Mouse (Mus musculus) neural tube, embryonic 14.5 days (tissue): ENCODE measurements at regions not wholly inside any gene's neighbourhood (a gene's known extent, or its start where the extent isn't known, plus 50 kb on each side); places are given as distances from the start of the nearest gene placed in this dataset.

Experiments used
- ATAC-seq: fragments of 200-750 bp; cut with Nextera tagmentation; 2 replicates; pipeline ENCODE4 v1.8.0; 2017; ENCODE audit warnings: low read depth, mild to moderate bottlenecking, moderate TSS enrichment, moderate library complexity
- H3K27ac ChIP-seq: fragments of 300-500 bp; sonication (generic); 2 replicates; pipeline ENCODE4 v1.5.1; 2014; ENCODE audit warnings: low read depth, mild to moderate bottlenecking, control low read depth, low read length, moderate library complexity, mixed read lengths
- H3K27me3 ChIP-seq: fragments of 300-500 bp; sonication (generic); 2 replicates; pipeline ENCODE4 v1.6.1; 2014; ENCODE audit warnings: low read length; ENCODE audit not compliant: control insufficient read depth, insufficient read depth
- H3K36me3 ChIP-seq: fragments of 300-500 bp; sonication (generic); 2 replicates; pipeline ENCODE4 v1.6.1; 2014; ENCODE audit warnings: low read length, mixed read lengths; ENCODE audit not compliant: control insufficient read depth, insufficient read depth
- H3K4me1 ChIP-seq: fragments of 300-500 bp; sonication (generic); 2 replicates; pipeline ENCODE4 v1.6.1; 2014; ENCODE audit warnings: low read length; ENCODE audit not compliant: control insufficient read depth, insufficient read depth
- H3K4me2 ChIP-seq: fragments of 300-500 bp; sonication (generic); 2 replicates; pipeline ENCODE4 v1.6.1; 2014; ENCODE audit warnings: mild to moderate bottlenecking, low read depth, low read length, control low read depth
- H3K4me3 ChIP-seq: fragments of 300-500 bp; sonication (generic); 2 replicates; pipeline ENCODE4 v1.5.1; 2014; ENCODE audit warnings: low read depth, low read length, control low read depth, mixed read lengths
- H3K9ac ChIP-seq: fragments of 300-500 bp; sonication (generic); replicated peaks from 2 replicates; pipeline ENCODE4 v1.6.1; 2014; ENCODE audit warnings: low read depth, mild to moderate bottlenecking, control low read depth, low read length, mixed read lengths
- H3K9me3 ChIP-seq: fragments of 300-500 bp; sonication (generic); 2 replicates; pipeline ENCODE4 v1.6.1; 2016; ENCODE audit warnings: low read length; ENCODE audit not compliant: control insufficient read depth
- WGBS: fragments of 180-500 bp; shearing (Covaris S2); extraction: QIAGEN DNeasy Blood & Tissue Kit; methylation state at CpG from one replicate; pipeline ENCODE4 v1.1.7; 2014; 5-methylcytosine and 5-hydroxymethylcytosine counted together

GRCm38 (mm10) chr3:130991971-130992370, 118.3 kb upstream of the Lef1 start:
- no peaks in the 10 kb centered on the region for H3K9me3 ChIP-seq
- H3K27ac ChIP-seq: no peak overlapping the region
- no peak overlapping the region for H3K9ac ChIP-seq
- H3K36me3 ChIP-seq: no peaks in the 10 kb centered on the region
- no peaks in the 10 kb centered on the region for H3K4me1 ChIP-seq
- H3K4me2 ChIP-seq: no peak overlapping the region
- WGBS: 66% methylated on average over 9 of the region's 9 CpGs
- no peaks in the 10 kb centered on the region for H3K27me3 ChIP-seq
- no peak overlapping the region for H3K4me3 ChIP-seq
- ATAC-seq: no peak

- ATAC-seq: no peak
- H3K9ac ChIP-seq: no peak overlapping the region
- H3K27ac ChIP-seq: no peak overlapping the region
- H3K9me3 ChIP-seq: no peaks in the 10 kb centered on the region
- H3K4me3 ChIP-seq: no peak overlapping the region
- 93% methylated on average over 2 of the region's 2 CpGs for WGBS
- H3K27me3 ChIP-seq: no peaks in the 10 kb centered on the region
- no peaks in the 10 kb centered on the region for H3K4me1 ChIP-seq
- no peak overlapping the region for H3K4me2 ChIP-seq
- no peaks in the 10 kb centered on the region for H3K36me3 ChIP-seq
Observed at GRCm38 (mm10) chr3:130986708-130987107, 123.6 kb upstream of the Lef1 start.

- H3K4me2 ChIP-seq: no peak overlapping the region
- H3K4me3 ChIP-seq: no peak overlapping the region
- no peaks in the 10 kb centered on the region for H3K27me3 ChIP-seq
- ATAC-seq: no peak
- H3K36me3 ChIP-seq: no peaks in the 10 kb centered on the region
- no peak overlapping the region for H3K27ac ChIP-seq
- no peak overlapping the region for H3K9ac ChIP-seq
- WGBS: 93% methylated on average over 2 of the region's 2 CpGs
- no peaks in the 10 kb centered on the region for H3K4me1 ChIP-seq
- no peaks in the 10 kb centered on the region for H3K9me3 ChIP-seq
Observed at GRCm38 (mm10) chr3:130986101-130986500, 124.2 kb upstream of the Lef1 start.

GRCm38 (mm10) chr3:130981566-130981965, 128.7 kb upstream of the Lef1 start:
- Histone ChIP-seq H3K4me3 (no peak overlapping the region), H3K4me2 (no peak overlapping the region), H3K36me3 (no peaks in the 10 kb centered on the region), H3K4me1 (no peaks in the 10 kb centered on the region), H3K27ac (no peak overlapping the region), H3K9me3 (no peaks in the 10 kb centered on the region), H3K9ac (no peak overlapping the region), H3K27me3 (no peaks in the 10 kb centered on the region)
- ATAC-seq: no peak

GRCm38 (mm10) chr3:130978986-130979642, 131.2 kb upstream of the Lef1 start:
- WGBS: 77% methylated on average over 14 of the region's 14 CpGs
- H3K36me3 ChIP-seq: no peaks in the 10 kb centered on the region
- no peak for ATAC-seq

GRCm38 (mm10) chr3:130977921-130978700, 132.2 kb upstream of the Lef1 start:
- H3K4me1 ChIP-seq: no peaks in the 10 kb centered on the region
- no peak overlapping the region for H3K4me3 ChIP-seq
- H3K4me2 ChIP-seq: no peak overlapping the region
- H3K9ac ChIP-seq: no peak overlapping the region
- no peaks in the 10 kb centered on the region for H3K9me3 ChIP-seq
- WGBS: 62% methylated on average over 13 of the region's 13 CpGs
- no peaks in the 10 kb centered on the region for H3K36me3 ChIP-seq
- ATAC-seq: no peak
- H3K27me3 ChIP-seq: no peaks in the 10 kb centered on the region
- no peak overlapping the region for H3K27ac ChIP-seq

More at GRCm38 (mm10) chr3:130978986-130979642, 131.2 kb upstream of the Lef1 start:
- Histone ChIP-seq H3K27ac (no peak overlapping the region), H3K9me3 (no peaks in the 10 kb centered on the region), H3K4me3 (no peak overlapping the region), H3K4me2 (no peak overlapping the region), H3K4me1 (no peaks in the 10 kb centered on the region), H3K27me3 (no peaks in the 10 kb centered on the region), H3K9ac (no peak overlapping the region)

- no peaks in the 10 kb centered on the region for H3K4me1 ChIP-seq
- ATAC-seq: no peak
- H3K9ac ChIP-seq: no peak overlapping the region
- H3K27me3 ChIP-seq: no peaks in the 10 kb centered on the region
- WGBS: 91% methylated on average over 5 of the region's 5 CpGs
- H3K36me3 ChIP-seq: no peaks in the 10 kb centered on the region
- H3K4me2 ChIP-seq: no peak overlapping the region
- no peak overlapping the region for H3K4me3 ChIP-seq
- no peaks in the 10 kb centered on the region for H3K9me3 ChIP-seq
- no peak overlapping the region for H3K27ac ChIP-seq
Observed at GRCm38 (mm10) chr3:130976206-130976605, 134.1 kb upstream of the Lef1 start.

- WGBS: 47% methylated on average over 1 of the region's 1 CpGs
- no peak overlapping the region for H3K4me2 ChIP-seq
- no peaks in the 10 kb centered on the region for H3K27me3 ChIP-seq
- H3K9me3 ChIP-seq: no peaks in the 10 kb centered on the region
- no peak overlapping the region for H3K27ac ChIP-seq
- H3K4me1 ChIP-seq: no peaks in the 10 kb centered on the region
- H3K36me3 ChIP-seq: no peaks in the 10 kb centered on the region
- no peak overlapping the region for H3K9ac ChIP-seq
- no peak overlapping the region for H3K4me3 ChIP-seq
- no peak for ATAC-seq
Observed at GRCm38 (mm10) chr3:130975291-130975690, 135.0 kb upstream of the Lef1 start.

GRCm38 (mm10) chr3:130972126-130972525, 138.1 kb upstream of the Lef1 start:
- Histone ChIP-seq H3K4me1 (no peaks in the 10 kb centered on the region), H3K9ac (no peak overlapping the region), H3K4me2 (no peak overlapping the region), H3K27ac (no peak overlapping the region), H3K4me3 (no peak overlapping the region), H3K9me3 (no peaks in the 10 kb centered on the region), H3K27me3 (no peaks in the 10 kb centered on the region), H3K36me3 (no peaks in the 10 kb centered on the region)
- no peak for ATAC-seq
- 30% methylated on average over 2 of the region's 2 CpGs for WGBS
